Mouse (Mus musculus) adrenal gland, postnatal 14 days (tissue): ENCODE data around the gene Mrpl58. TPM values are rescaled to one million over a fixed set of nuclear protein-coding genes. Genes with fewer than 3 reads are reported as not detected.
"Not testable (repeated sequence)": the region's sequence is repeated elsewhere in the genome, so short reads cannot be mapped to it uniquely, and the experiment has no call there.

Source experiments
- DNase-seq: peaks from one replicate; pipeline ENCODE4 v3.0.0; 2021; ENCODE audit warnings: mixed read lengths
- total RNA-seq: library from RNA; stranded (reverse); gene quantifications from 2 replicates; pipeline ENCODE4 v1.2.3, GENCODE M21; 2021

The Mrpl58 gene
- total RNA-seq, 1 experiment from 2014 or later: 146 TPM

- peak; percentile 97 for DNase-seq
These were observed 21.6 kb upstream of the Mrpl58 start, which contains the start of gene Cdr2l for GRCm38 (mm10) chr11:115381743-115382539. TSS of gene Cdr2l (plus strand) at chr11:115381916.

DNA sequence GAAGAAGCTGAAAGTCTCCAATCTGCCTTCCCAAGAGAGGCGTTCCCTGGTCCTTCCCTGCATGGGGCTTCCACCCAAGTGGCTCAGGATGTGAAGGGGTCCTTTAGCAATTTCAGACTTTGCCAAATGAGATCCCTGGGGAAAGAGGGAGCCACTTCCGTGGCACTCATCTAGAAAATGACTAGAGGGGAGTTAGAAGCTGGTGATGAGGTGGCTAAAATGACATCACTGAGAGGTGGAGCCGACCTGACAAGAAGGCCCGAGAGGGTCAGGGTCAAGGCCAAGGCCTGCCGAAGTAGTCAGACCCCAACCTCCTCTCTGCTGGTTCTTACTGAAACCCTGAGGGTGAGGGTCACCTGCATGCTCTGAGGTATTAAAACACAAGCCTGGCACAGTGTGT lies 20.7 kb upstream of the Mrpl58 start:
- peak; percentile 61 for DNase-seq

GRCm38 (mm10) chr11:115383701-115384474 lies 19.7 kb upstream of the Mrpl58 start:
- peak; percentile 52 for DNase-seq

- DNase-seq: peak; percentile 88
These were observed 19.0 kb upstream of the Mrpl58 start for GRCm38 (mm10) chr11:115384587-115384986.

GRCm38 (mm10) chr11:115386859-115387258 lies 16.7 kb upstream of the Mrpl58 start:
- DNase-seq: not testable (repeated sequence)

DNA sequence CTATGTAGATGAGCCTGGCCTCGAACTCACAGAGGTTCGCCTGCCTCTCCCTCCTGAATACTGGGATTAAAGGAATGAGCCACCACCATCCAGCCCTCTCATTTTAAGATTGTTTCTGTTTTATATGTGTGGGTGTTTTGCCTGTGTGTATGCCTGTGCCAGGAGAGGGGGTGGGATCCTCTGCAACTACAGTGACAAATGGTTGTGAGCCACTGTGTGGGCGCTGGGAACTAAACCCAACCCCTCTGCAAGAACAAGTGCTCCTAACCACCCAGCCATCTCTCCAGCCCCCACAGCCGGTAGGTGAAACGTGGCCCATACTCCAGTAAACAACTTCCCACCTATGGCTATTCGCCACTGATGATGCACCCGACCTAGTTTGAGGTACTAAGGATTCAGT lies 12.2 kb upstream of the Mrpl58 start:
- DNase-seq: no peak

DNA sequence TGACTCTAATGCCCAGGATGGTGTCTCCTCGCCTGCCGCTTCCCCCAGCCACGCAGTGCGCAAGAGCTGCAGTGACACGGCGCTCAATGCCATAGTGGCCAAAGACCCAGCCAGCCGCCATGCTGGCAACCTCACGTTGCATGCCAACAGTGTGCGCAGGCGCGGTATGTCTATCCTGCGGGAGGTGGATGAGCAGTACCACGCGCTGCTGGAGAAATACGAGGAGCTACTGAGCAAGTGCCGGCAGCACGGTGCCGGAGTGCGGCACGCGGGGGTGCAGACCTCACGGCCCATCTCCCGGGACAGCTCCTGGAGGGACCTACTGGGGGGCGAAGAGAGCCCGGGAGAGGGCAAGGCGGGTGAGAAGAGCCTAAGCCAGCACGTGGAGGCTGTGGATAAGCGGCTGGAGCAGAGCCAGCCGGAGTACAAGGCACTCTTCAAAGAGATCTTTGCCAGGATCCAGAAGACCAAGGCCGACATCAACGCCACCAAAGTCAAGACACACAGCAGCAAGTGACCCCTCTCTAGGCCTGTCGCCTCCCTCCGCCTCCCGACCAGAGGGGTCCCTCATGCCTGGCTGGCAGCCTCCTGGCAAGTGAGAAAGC lies 9.7 kb upstream of the Mrpl58 start:
- peak; percentile 62 for DNase-seq

DNA sequence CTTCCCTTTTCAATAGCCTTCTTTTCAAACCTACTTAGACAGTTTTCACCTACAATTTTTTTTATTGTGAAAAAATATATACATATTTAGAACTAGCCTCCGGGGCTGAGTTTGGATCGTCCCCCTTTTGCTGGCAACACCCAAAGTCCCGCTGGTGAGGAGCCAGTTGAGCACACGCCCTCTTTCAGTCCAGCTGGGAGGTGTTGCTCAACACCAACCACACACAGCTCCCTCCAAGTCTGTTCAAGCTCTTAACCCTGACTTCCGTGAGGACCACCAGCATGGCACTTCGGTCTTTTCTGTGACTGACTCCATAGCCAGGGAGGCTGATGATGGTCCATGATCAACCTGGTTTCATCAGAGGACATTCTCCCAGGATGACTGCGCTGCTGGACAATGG lies 5.5 kb upstream of the Mrpl58 start:
- DNase-seq: peak; percentile 3

DNA sequence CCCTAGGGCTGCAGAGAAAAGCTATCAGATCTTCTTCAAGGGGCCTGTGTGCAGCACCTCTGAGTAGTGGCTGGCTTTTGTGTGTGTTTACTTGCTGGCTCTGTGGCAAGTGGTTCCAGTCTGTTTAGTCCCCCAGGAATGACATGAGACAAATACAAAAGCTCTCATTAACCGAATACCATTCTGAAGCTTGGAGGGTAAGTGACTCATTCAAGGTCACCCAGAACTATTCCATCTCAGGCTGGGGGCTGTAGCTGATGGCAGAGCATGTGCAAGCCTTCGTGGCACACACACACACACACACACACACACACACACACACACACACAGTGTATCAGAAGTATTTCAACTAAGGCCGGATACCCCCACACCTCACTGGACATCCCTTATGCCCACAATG lies 3.4 kb upstream of the Mrpl58 start:
- DNase-seq: peak; percentile 51

DNA sequence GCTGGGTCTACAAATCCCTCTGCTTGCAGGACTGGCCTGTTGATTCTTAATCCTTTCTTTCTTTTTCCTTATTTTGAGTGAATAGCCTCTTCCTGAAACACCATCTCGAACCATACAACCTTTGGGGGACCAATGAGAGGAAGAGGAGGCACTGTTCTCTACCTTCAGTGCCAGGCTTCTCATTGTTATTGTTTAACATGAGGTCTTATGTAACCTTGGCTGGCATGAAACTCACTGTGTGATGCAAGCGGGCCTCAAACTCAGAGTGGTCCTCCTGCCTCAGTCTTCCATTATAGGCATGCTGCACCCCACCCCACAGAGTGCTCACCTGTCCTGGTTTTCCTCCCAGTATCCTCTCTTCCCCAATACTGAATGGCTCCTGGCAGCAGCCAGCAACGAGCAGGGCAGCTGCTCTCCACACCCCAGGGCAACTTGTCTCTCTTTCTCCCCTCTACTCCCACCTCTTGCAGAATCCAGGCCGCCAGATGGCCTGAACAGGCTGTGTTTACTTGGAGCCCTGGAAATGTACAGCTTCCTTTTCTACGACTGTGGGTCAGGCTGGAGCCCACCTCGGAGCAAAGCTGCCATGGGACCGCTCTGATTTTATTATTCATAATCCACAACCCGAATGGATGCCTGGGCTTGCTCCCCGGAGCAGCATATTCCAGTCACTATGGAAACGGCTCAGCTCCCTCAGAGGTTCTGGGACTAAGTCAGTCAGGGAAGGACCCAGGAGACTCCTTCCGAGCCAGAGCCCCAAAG lies 2.7 kb upstream of the Mrpl58 start:
- DNase-seq: peak; percentile 35

DNA sequence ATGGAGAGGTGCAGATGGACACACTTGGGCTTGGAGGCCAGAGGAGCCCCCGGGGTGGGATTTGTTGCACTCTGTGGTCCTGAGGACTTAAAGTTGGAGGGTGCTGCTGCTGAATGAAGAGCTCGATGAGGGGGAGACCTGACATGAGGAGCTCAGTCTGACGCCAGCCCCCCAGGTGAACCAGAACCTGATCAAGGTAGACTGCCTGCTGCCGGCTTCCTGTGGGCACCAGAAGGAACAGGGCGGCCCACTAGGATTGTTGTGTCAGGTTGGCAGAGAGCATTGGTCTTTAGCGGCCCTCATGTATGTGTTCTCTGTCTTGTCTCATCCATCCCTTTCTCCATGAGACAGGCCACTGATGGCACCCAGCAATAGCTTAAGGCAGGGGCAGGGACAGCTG lies 2.2 kb downstream of the Mrpl58 start:
- DNase-seq: no peak

- DNase-seq: no peak
These were observed 3.4 kb downstream of the Mrpl58 start for GRCm38 (mm10) chr11:115406858-115407401.

DNA sequence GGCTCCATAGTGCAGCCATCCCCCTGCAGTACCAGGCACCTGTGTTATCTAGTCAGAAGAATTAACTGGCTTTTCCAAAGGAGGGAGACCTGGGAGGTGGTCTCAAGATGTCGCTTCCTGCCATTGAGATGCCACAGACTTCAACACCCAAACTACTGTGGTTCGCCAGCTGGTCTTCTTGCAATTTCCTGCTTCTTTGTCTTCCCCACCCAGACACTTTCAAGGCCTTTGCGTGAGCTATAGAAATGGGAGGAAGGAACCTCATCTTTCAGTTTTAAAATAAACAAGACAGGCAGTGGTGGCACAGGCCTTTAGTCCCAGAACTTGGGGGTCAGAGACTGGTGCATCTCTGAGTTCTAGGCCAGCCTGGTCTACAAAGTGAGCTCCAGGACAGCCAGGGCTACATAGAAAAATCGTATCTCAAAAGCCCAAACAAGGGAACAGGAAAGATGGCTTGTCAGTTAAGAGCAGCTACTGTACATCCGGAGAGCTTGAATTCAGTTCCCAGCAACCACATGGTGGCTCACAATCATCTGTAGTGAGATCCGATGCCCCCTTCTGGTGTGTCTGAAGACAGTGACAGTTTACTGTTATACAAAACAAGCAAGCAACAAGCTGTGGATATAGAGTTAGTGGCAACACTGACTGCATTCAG lies 4.8 kb downstream of the Mrpl58 start:
- no peak for DNase-seq

GRCm38 (mm10) chr11:115409556-115409955 lies 6.0 kb downstream of the Mrpl58 start:
- no peak for DNase-seq

GRCm38 (mm10) chr11:115419531-115420237 lies 16.1 kb downstream of the Mrpl58 start, which contains the start of the genes Atp5h and Kctd2:
TSS of gene Atp5h (minus strand) at chr11:115419962.
TSS of gene Kctd2 (plus strand) at chr11:115420128.
- DNase-seq: peak; percentile 98

- DNase-seq: peak; percentile 79
These were observed 17.0 kb downstream of the Mrpl58 start for GRCm38 (mm10) chr11:115420336-115421190.

- no peak for DNase-seq
These were observed 17.8 kb downstream of the Mrpl58 start for GRCm38 (mm10) chr11:115421328-115421727.

DNA sequence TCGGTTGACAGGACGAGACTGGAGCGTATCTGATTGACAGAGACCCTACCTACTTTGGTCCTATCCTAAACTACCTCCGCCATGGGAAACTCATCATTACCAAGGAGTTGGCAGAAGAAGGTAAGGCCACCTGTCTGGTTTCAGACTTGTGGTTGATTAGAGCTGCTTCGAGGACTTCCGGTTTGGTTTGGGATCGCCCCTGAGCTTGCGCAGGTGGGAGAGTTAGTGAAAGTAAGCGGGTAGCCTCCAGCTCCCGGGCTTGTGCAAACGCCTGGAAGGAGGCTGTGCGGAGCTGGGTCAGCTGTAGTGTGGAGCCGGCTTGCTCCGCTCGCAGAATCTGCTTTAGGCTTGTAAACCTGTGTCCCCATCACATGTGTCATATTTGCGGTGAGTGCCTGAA lies 18.4 kb downstream of the Mrpl58 start:
- DNase-seq: no peak

DNA sequence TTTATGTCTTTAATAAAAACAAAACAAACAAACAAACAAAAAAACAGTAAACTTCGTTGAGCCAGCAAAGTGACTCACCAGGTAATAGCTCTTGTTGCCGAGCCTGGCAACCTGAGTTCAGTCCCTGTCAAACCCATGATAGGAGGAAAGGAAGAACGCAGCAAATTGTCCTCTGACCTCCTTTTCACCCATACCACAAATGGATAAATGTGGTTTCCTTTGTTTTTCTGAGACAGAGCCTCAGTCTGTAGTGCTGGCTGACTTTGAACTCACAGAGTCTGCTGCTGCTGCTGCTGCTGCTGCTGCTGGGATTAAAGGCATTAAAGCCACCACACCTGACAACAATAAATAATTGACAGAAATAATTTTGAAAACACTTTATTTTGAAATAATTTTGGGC lies 19.5 kb downstream of the Mrpl58 start:
- DNase-seq: no peak

- DNase-seq: peak; percentile 2
These were observed 21.1 kb downstream of the Mrpl58 start for GRCm38 (mm10) chr11:115424666-115425065.
